Mouse (Mus musculus) spleen, adult 2 months (tissue): Measurements from ENCODE around the gene Mettl7a3.

Experiments
- CTCF ChIP-seq: fragments of 200-500 bp; IDR thresholded peaks from 2 replicates; pipeline ENCODE4 v1.5.1; 2011; ENCODE audit warnings: mild to moderate bottlenecking, inconsistent platforms; ENCODE audit not compliant: insufficient read depth, insufficient read length, insufficient replicate concordance; ENCODE audit errors: extremely low read depth
- POLR2A ChIP-seq: fragments of 200-500 bp; IDR thresholded peaks from 2 replicates; pipeline ENCODE4 v1.6.1; 2011; ENCODE audit warnings: low read depth, low read length, inconsistent platforms

GRCm38 (mm10) chr15:100387544-100388223, 53.0 kb downstream of the Mettl7a3 start:
- TF ChIP-seq CTCF (no peak), POLR2A (no peak)
